Mouse (Mus musculus) stomach, embryonic 14.5 days (tissue): Measurements from ENCODE around the gene Naa35. TPM values are rescaled to one million over a fixed set of nuclear protein-coding genes. Genes with fewer than 3 reads are reported as not detected.
A peak's percentile ranks its signal among the peaks of the same experiment; 100 is the strongest.

Experiments used
- ATAC-seq: fragments of 200-750 bp; cut with Nextera tagmentation; 2 replicates; pipeline ENCODE4 v1.8.0; 2017; ENCODE audit warnings: low read depth, moderate TSS enrichment; ENCODE audit not compliant: insufficient number of reproducible peaks, insufficient read depth, low FRiP score
- H3K27ac ChIP-seq: fragments of 300-500 bp; sonication (generic); 2 replicates; pipeline ENCODE4 v1.5.1; 2014; ENCODE audit warnings: mild to moderate bottlenecking, low read length, moderate library complexity, mixed read lengths
- H3K27me3 ChIP-seq: fragments of 300-500 bp; sonication (generic); 2 replicates; pipeline ENCODE4 v1.6.1; 2014; ENCODE audit warnings: low read length, control low read depth, mixed read lengths; ENCODE audit not compliant: control insufficient read depth, insufficient read depth
- H3K36me3 ChIP-seq: fragments of 300-500 bp; sonication (generic); 2 replicates; pipeline ENCODE4 v1.6.1; 2014; ENCODE audit warnings: mild to moderate bottlenecking, control low read depth, low read length, moderate library complexity, mixed read lengths; ENCODE audit not compliant: control insufficient read depth, insufficient read depth
- H3K4me1 ChIP-seq: fragments of 300-500 bp; sonication (generic); 2 replicates; pipeline ENCODE4 v1.6.1; 2014; ENCODE audit warnings: low read length, control low read depth, mixed read lengths; ENCODE audit not compliant: control insufficient read depth, insufficient read depth
- H3K4me2 ChIP-seq: fragments of 300-500 bp; sonication (generic); replicated peaks from 2 replicates; pipeline ENCODE4 v1.6.1; 2014; ENCODE audit warnings: low read depth, low read length, control low read depth
- H3K4me3 ChIP-seq: fragments of 300-500 bp; sonication (generic); 2 replicates; pipeline ENCODE4 v1.5.1; 2014; ENCODE audit warnings: low read depth, low read length, control low read depth
- H3K9ac ChIP-seq: fragments of 300-500 bp; sonication (generic); replicated peaks from 2 replicates; pipeline ENCODE4 v1.6.1; 2014; ENCODE audit warnings: low read depth, mild to moderate bottlenecking, control low read depth, low read length, moderate library complexity, mixed read lengths
- H3K9me3 ChIP-seq: fragments of 300-500 bp; sonication (generic); 2 replicates; pipeline ENCODE4 v1.6.1; 2016; ENCODE audit warnings: low read depth, low read length, control low read depth; ENCODE audit not compliant: control insufficient read depth
- WGBS: fragments of 180-500 bp; shearing (Covaris S2); extraction: QIAGEN DNeasy Blood & Tissue Kit; methylation state at CpG from one replicate; pipeline ENCODE4 v1.1.7; 2014; 5-methylcytosine and 5-hydroxymethylcytosine counted together
- polyA plus RNA-seq: library from polyadenylated mRNA; unstranded; fragments of >200 nt; fragmentation: Nextera tagmentation; extraction: Ambion mirVana; gene quantifications from 2 replicates; pipeline ENCODE4 v1.2.1, GENCODE M21; 2014

The Naa35 gene
- polyA plus RNA-seq: 82.4 and 99.1 TPM in 2 replicates

DNA sequence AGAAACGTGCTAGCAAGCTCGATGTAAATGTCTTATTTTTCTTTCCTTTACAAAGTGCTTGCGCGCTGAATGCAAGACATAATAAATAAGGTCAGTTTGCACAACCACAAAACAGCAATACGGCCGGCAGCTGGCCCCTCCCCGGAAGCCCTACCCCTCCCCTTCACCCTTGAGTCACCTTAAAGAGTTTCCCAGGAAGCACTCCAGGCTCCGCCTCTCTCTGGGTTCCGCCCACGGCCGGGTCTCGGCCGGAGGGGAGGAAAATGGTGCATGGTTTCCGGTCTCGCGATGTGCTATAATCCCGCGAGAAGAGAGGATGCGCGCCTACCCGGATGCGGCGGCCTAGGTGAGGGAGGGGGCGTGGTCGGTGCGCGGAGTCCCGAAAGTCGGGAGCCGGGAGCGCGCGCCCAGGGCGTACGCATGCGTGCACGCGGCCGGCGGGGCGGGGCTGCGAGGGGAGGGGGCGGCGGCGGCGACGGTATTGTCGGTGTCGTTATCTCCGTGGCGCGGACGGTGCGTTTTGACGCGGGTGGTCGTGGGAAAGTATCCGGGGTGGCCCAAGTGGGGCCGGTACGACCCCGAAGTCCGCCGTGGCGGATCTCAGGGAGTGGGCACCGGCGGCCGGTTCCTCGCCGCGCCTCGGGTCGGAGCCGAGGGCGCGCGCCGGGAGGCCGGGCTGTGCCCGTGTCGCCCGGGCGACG lies at the start of gene Naa35, which contains the start of gene Agtpbp1:
TSS of gene Naa35 (plus strand) at position 313 of the 701 bp plus-strand sequence.
TSS of gene Agtpbp1 (minus strand) at position 281 of the 701 bp plus-strand sequence.
- H3K4me1 ChIP-seq: peaks cover 16% of the 10 kb centered on the region; the same call in 1 of the 2 replicates
- peak within 1 kb of the TSS; percentile 85 for H3K4me2 ChIP-seq
- WGBS: under 1% methylated on average over 76 of the region's 83 CpGs
- ATAC-seq: peak; percentile 98
- no peaks in the 10 kb centered on the region for H3K27me3 ChIP-seq
- H3K9ac ChIP-seq: peak within 1 kb of the TSS; percentile 82
- H3K9me3 ChIP-seq: no peaks in the 10 kb centered on the region
- peaks cover 11% of the 10 kb centered on the region for H3K36me3 ChIP-seq
- peak within 1 kb of the TSS; percentile 69 for H3K27ac ChIP-seq
- peak within 1 kb of the TSS; percentile 92 for H3K4me3 ChIP-seq

GRCm38 (mm10) chr13:59535746-59536145 lies 49.3 kb upstream of the Naa35 start:
- WGBS: 88% methylated on average over 6 of the region's 6 CpGs
- Histone ChIP-seq H3K4me1 (no peaks in the 10 kb centered on the region), H3K9ac (no peak overlapping the region), H3K4me2 (no peak overlapping the region), H3K9me3 (no peaks in the 10 kb centered on the region), H3K36me3 (peaks cover 3% of the 10 kb centered on the region), H3K4me3 (no peak overlapping the region), H3K27me3 (no peaks in the 10 kb centered on the region), H3K27ac (no peak overlapping the region)
- ATAC-seq: no peak

DNA sequence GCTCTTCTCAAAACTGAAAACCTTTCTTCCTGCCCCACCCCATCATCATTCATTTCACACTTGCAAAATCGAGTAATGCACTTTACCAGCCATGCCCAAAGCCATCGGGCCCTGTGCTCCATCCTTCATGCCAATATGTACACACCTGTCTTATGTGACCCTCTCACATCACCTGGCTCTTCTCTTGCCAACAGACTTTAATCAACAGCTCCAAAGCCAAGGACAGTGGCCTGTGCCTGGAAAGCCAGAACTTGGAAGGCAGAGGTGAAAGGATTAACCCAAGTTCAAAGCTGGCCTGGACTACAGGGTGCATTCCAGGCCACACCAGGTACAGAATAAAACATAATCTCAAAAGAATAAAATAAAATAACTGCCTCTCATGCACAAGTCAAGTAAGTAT lies 48.4 kb upstream of the Naa35 start:
- no peak overlapping the region for H3K9ac ChIP-seq
- H3K27ac ChIP-seq: no peak overlapping the region
- no peaks in the 10 kb centered on the region; the same call in none of the 2 replicates for H3K36me3 ChIP-seq
- no peak overlapping the region for H3K4me2 ChIP-seq
- WGBS: 52% methylated on average over 2 of the region's 2 CpGs
- H3K9me3 ChIP-seq: no peaks in the 10 kb centered on the region
- no peak overlapping the region for H3K4me3 ChIP-seq
- H3K4me1 ChIP-seq: no peaks in the 10 kb centered on the region
- ATAC-seq: no peak
- H3K27me3 ChIP-seq: no peaks in the 10 kb centered on the region

DNA sequence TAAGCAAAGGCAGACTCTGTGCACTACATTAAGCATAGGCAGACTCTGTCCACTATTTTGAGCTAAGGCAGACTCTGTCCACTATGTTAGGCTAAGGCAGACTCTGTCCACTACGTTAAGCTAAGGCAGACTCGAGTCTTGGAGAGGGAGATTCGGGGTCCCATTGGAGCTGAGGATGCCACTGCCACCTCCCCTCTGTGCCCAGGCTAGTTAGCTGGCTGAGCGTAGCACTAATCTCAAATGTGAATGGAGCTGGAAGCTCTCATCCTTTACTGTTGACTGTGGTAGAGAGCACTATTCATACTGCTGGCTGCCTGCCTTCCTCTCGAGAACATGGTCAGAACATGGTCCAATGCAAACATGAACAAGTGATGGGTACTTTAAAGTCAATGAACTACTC lies 46.4 kb upstream of the Naa35 start:
- H3K27ac ChIP-seq: no peak overlapping the region
- no peaks in the 10 kb centered on the region for H3K27me3 ChIP-seq
- no peaks in the 10 kb centered on the region for H3K9me3 ChIP-seq
- no peak overlapping the region for H3K4me3 ChIP-seq
- H3K9ac ChIP-seq: no peak overlapping the region
- H3K36me3 ChIP-seq: no peaks in the 10 kb centered on the region; the same call in none of the 2 replicates
- ATAC-seq: no peak
- WGBS: 84% methylated on average over 5 of the region's 5 CpGs
- no peaks in the 10 kb centered on the region for H3K4me1 ChIP-seq
- no peak overlapping the region for H3K4me2 ChIP-seq

DNA sequence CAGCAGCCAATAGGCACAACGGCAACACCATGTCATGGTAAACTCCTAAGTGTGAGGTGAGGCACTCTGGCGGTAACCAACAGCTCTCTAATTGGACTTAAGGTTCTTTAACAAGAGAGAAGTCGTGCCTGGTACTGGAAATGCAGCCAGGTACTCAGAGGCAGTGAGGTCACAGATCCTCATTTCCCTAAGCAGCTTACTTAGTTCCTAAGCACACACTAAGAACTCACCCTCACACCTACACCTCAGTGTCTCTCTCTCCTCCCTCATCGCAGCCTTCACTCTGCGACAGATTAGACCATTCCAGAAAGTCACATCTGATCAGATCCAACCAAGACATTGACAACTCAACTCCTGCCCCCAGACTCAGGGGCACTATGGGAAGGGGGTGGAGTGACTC lies 45.0 kb upstream of the Naa35 start:
- no peak for ATAC-seq
- Histone ChIP-seq H3K27me3 (no peaks in the 10 kb centered on the region), H3K4me3 (no peak overlapping the region), H3K9me3 (no peaks in the 10 kb centered on the region), H3K27ac (no peak overlapping the region), H3K4me1 (0 out of 2 replicates have a peak, but pooled peaks cover 4% of the 10 kb centered on the region), H3K9ac (no peak overlapping the region), H3K36me3 (no peaks in the 10 kb centered on the region; the same call in 1 of the 2 replicates), H3K4me2 (no peak overlapping the region)
- 78% methylated on average over 5 of the region's 5 CpGs for WGBS

DNA sequence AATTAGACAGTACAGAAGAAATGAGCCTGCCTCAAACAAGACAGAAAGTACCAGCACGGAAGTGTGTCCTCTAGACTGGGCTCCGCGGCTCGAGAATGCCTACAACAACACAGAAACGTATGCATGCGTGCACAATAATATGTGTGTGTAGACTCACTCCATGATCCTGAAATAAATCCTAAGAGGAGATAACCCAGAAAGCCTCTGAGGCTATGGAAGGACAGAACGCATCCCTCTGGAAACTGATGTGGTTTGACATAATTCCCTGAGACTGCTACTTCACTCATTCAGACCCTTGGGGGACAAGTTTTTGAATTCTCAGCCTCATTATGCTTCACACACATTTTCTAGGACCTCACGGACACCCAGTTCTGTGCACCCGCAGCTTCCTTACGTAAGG lies 42.6 kb upstream of the Naa35 start:
- peaks cover 15% of the 10 kb centered on the region; the same call in 1 of the 2 replicates for H3K4me1 ChIP-seq
- H3K9ac ChIP-seq: no peak overlapping the region
- H3K36me3 ChIP-seq: no peaks in the 10 kb centered on the region
- whole genome bisulfite sequencing: 89% methylated on average over 10 of the region's 10 CpGs
- no peak overlapping the region for H3K27ac ChIP-seq
- no peak overlapping the region for H3K4me3 ChIP-seq
- H3K9me3 ChIP-seq: no peaks in the 10 kb centered on the region
- no peaks in the 10 kb centered on the region for H3K27me3 ChIP-seq
- no peak overlapping the region for H3K4me2 ChIP-seq
- ATAC-seq: no peak

GRCm38 (mm10) chr13:59547091-59547490 lies 38.0 kb upstream of the Naa35 start:
- Histone ChIP-seq H3K9ac (no peak overlapping the region), H3K9me3 (no peaks in the 10 kb centered on the region), H3K4me1 (peaks cover 17% of the 10 kb centered on the region; the same call in 1 of the 2 replicates), H3K36me3 (no peaks in the 10 kb centered on the region), H3K4me3 (no peak overlapping the region), H3K4me2 (no peak overlapping the region), H3K27me3 (no peaks in the 10 kb centered on the region), H3K27ac (no peak overlapping the region)
- WGBS: 75% methylated on average over 2 of the region's 2 CpGs
- ATAC-seq: no peak

GRCm38 (mm10) chr13:59547716-59548115 lies 37.3 kb upstream of the Naa35 start:
- H3K4me2 ChIP-seq: no peak overlapping the region
- no peaks in the 10 kb centered on the region for H3K9me3 ChIP-seq
- H3K36me3 ChIP-seq: no peaks in the 10 kb centered on the region
- peaks cover 17% of the 10 kb centered on the region; the same call in 1 of the 2 replicates for H3K4me1 ChIP-seq
- no peak overlapping the region for H3K4me3 ChIP-seq
- no peak for ATAC-seq
- no peak overlapping the region for H3K27ac ChIP-seq
- WGBS: 63% methylated on average over 4 of the region's 4 CpGs
- no peaks in the 10 kb centered on the region for H3K27me3 ChIP-seq
- H3K9ac ChIP-seq: no peak overlapping the region
